Mouse (Mus musculus) embryonic facial prominence, embryonic 10.5 days (tissue): ENCODE data around the gene Trim11. TPM values are rescaled to one million over a fixed set of nuclear protein-coding genes. Genes with fewer than 3 reads are reported as not detected.
A peak's percentile ranks its signal among the peaks of the same experiment; 100 is the strongest.

ENCODE experiments used
- DNase-seq: peaks from one replicate; pipeline ENCODE4 v3.0.0-alpha.2; 2017; ENCODE audit warnings: low spot score
- H3K27ac ChIP-seq: fragments of 300-500 bp; sonication (generic); replicated peaks from 2 replicates; pipeline ENCODE4 v1.5.1; 2016; ENCODE audit warnings: mild to moderate bottlenecking
- H3K27me3 ChIP-seq: fragments of 300-500 bp; sonication (generic); replicated peaks from 2 replicates; pipeline ENCODE4 v1.6.1; 2016; ENCODE audit warnings: low read depth, mild to moderate bottlenecking; ENCODE audit not compliant: poor library complexity, severe bottlenecking
- H3K36me3 ChIP-seq: fragments of 300-500 bp; sonication (generic); replicated peaks from 2 replicates; pipeline ENCODE4 v1.6.1; 2016; ENCODE audit warnings: mild to moderate bottlenecking, moderate library complexity
- H3K4me1 ChIP-seq: fragments of 300-500 bp; sonication (generic); 2 replicates; pipeline ENCODE4 v1.6.1; 2016
- H3K4me3 ChIP-seq: fragments of 300-500 bp; sonication (generic); 2 replicates; pipeline ENCODE4 v1.5.1; 2016; ENCODE audit warnings: mild to moderate bottlenecking, moderate library complexity
- H3K9me3 ChIP-seq: fragments of 300-500 bp; sonication (generic); 2 replicates; pipeline ENCODE4 v1.6.1; 2016; ENCODE audit warnings: mild to moderate bottlenecking
- WGBS: fragments of 180-500 bp; shearing (Covaris S2); methylation state at CpG from one replicate; pipeline ENCODE4 v1.1.7; 2016; 5-methylcytosine and 5-hydroxymethylcytosine counted together
- polyA plus RNA-seq: library from polyadenylated mRNA; unstranded; fragments of >200 nt; fragmentation: Nextera tagmentation; extraction: Ambion mirVana; gene quantifications from 2 replicates; pipeline ENCODE4 v1.2.1, GENCODE M21; 2016

Trim11 gene
- polyA plus RNA-seq, 1 experiment from 2014 or later: 19.1 TPM

- peaks cover 73% of the 10 kb centered on the region for H3K36me3 ChIP-seq
- H3K4me3 ChIP-seq: no peak overlapping the region
- H3K27ac ChIP-seq: no peak overlapping the region
- WGBS: 95% methylated on average over 3 of the region's 3 CpGs
- peaks cover 7% of the 10 kb centered on the region for H3K4me1 ChIP-seq
- no peaks in the 10 kb centered on the region for H3K27me3 ChIP-seq
- DNase-seq: no peak
- H3K9me3 ChIP-seq: no peaks in the 10 kb centered on the region
Measured at GRCm38 (mm10) chr11:58971796-58972195, 6.1 kb upstream of the Trim11 start.

GRCm38 (mm10) chr11:58974414-58974813 lies 3.5 kb upstream of the Trim11 start:
- WGBS: 87% methylated on average over 3 of the region's 3 CpGs
- Histone ChIP-seq H3K4me3 (no peak overlapping the region), H3K27ac (no peak overlapping the region), H3K4me1 (peaks cover 24% of the 10 kb centered on the region), H3K9me3 (no peaks in the 10 kb centered on the region), H3K27me3 (no peaks in the 10 kb centered on the region), H3K36me3 (peaks cover 54% of the 10 kb centered on the region)
- no peak for DNase-seq

DNA sequence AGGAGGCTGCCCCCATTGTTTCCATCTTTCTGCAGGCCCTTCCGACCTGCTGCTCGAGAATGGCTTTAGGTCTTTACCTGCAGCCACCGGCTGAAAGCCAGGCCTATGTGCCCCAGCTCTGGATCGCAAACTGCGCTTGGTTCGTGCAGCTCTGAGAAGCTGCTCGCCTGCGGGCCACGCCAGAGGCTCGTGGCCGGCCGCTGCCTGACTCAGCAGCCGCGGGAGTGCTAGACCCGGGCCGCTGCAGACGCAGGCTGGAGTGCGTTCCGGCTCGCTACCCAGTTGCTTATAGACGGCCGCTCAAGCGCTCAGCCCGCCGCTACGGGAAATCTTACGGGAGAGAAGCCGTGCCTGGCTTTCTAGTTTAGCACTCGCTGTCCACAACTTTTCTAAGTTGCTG lies 743 bp upstream of the Trim11 start:
- under 1% methylated on average over 29 of the region's 29 CpGs for WGBS
- DNase-seq: peak; percentile 50
- Histone ChIP-seq H3K36me3 (peaks cover 38% of the 10 kb centered on the region), H3K4me3 (peak overlapping the region; percentile 93), H3K4me1 (peaks cover 47% of the 10 kb centered on the region), H3K9me3 (no peaks in the 10 kb centered on the region), H3K27ac (peak overlapping the region; percentile 86), H3K27me3 (no peaks in the 10 kb centered on the region)

DNA sequence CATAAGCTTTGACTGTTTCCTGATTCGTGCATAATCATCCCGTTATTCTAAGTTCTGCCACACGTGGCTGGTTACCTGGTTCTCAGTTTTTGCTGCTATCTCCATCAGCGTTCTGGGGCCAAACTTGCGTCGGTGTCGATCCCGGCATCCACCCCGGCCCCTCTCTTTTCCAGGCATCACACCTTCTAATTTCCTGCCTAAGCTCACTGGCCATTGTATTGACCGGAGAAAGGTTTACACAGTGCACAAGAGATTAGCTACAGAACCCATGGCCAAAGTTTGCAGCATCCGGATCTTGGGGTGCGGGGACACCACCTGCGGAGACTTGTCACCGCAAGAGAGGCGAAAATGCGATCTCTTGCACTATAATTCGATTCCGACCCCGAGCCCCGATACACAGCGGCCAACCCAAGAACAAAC lies 276 bp upstream of the Trim11 start:
- Histone ChIP-seq H3K4me3 (peak overlapping the region; percentile 93), H3K9me3 (no peaks in the 10 kb centered on the region), H3K4me1 (peaks cover 48% of the 10 kb centered on the region), H3K27ac (peak overlapping the region; percentile 86), H3K27me3 (no peaks in the 10 kb centered on the region), H3K36me3 (peaks cover 38% of the 10 kb centered on the region)
- no peak for DNase-seq
- WGBS: under 1% methylated on average over 21 of the region's 21 CpGs

DNA sequence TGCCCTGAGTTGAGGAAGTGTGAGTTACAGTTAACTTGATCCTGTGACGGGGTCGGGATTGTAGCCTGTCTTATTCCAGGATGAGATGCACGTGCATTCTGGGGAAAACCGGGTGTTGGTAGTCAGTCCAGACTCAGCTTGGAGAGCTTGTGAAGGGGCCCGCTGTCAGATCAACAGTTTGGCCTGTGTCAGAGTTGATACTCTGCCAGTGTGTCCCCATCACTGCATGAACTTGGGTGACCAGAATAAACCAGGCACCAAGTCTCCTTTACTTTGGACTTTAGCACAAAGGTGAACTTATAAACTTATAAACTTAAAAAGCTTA lies 775 bp downstream of the Trim11 start:
- peak overlapping the region; percentile 86 for H3K27ac ChIP-seq
- H3K36me3 ChIP-seq: peaks cover 47% of the 10 kb centered on the region

GRCm38 (mm10) chr11:58979183-58979582 lies 1.3 kb downstream of the Trim11 start:
- WGBS: 75% methylated on average over 3 of the region's 3 CpGs
- Histone ChIP-seq H3K27me3 (no peaks in the 10 kb centered on the region), H3K36me3 (peaks cover 48% of the 10 kb centered on the region), H3K4me3 (peak overlapping the region; percentile 93), H3K4me1 (peaks cover 48% of the 10 kb centered on the region), H3K9me3 (no peaks in the 10 kb centered on the region), H3K27ac (no peak overlapping the region; the same call in 1 of the 2 replicates)
- no peak for DNase-seq

More for the DNA sequence above, 775 bp downstream of the Trim11 start:
- no peak for DNase-seq
- Histone ChIP-seq H3K9me3 (no peaks in the 10 kb centered on the region), H3K4me3 (peak overlapping the region; percentile 93), H3K4me1 (peaks cover 48% of the 10 kb centered on the region), H3K27me3 (no peaks in the 10 kb centered on the region)
- 3% methylated on average over 5 of the region's 5 CpGs for WGBS

GRCm38 (mm10) chr11:58979661-58980060 lies 1.8 kb downstream of the Trim11 start:
- peaks cover 48% of the 10 kb centered on the region for H3K4me1 ChIP-seq
- H3K27me3 ChIP-seq: no peaks in the 10 kb centered on the region
- peak overlapping the region; percentile 93 for H3K4me3 ChIP-seq
- H3K36me3 ChIP-seq: peaks cover 48% of the 10 kb centered on the region
- no peak overlapping the region; the same call in 1 of the 2 replicates for H3K27ac ChIP-seq
- WGBS: 81% methylated on average over 7 of the region's 7 CpGs
- no peaks in the 10 kb centered on the region for H3K9me3 ChIP-seq
- DNase-seq: no peak

DNA sequence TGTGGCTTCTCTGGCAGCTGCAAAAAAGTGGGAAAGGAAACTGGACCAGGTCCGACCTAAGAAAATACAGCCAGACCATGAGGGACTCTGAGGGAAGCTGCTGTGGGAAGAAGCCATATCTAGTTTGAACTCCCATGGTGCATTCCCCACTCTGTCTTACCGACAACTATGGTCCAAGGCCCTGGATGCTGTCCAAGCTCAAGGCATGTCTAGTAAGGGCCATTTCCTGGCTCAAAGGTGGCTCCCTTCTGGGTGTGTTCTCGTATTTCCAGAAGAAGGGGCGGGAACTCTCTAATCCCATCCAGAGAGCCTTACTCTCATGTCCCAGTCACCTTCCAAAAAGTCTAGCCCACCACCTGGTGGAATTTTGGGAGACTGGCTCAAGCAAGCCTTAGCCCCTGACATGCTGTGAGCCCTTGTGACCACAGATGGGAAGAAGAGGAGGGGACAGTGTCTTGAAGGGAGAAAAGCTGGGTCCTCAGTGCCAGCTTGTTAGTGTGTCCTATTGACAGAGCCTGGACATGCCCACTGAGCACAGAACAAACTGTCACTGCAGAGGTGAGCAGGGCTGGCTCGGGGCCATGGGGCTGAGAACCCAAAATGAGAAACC lies 2.6 kb downstream of the Trim11 start:
- H3K9me3 ChIP-seq: no peaks in the 10 kb centered on the region
- no peak for DNase-seq
- 69% methylated on average over 5 of the region's 5 CpGs for WGBS
- H3K4me3 ChIP-seq: no peak overlapping the region
- H3K27me3 ChIP-seq: no peaks in the 10 kb centered on the region
- no peak overlapping the region for H3K27ac ChIP-seq
- H3K36me3 ChIP-seq: peaks cover 50% of the 10 kb centered on the region
- peaks cover 48% of the 10 kb centered on the region for H3K4me1 ChIP-seq

DNA sequence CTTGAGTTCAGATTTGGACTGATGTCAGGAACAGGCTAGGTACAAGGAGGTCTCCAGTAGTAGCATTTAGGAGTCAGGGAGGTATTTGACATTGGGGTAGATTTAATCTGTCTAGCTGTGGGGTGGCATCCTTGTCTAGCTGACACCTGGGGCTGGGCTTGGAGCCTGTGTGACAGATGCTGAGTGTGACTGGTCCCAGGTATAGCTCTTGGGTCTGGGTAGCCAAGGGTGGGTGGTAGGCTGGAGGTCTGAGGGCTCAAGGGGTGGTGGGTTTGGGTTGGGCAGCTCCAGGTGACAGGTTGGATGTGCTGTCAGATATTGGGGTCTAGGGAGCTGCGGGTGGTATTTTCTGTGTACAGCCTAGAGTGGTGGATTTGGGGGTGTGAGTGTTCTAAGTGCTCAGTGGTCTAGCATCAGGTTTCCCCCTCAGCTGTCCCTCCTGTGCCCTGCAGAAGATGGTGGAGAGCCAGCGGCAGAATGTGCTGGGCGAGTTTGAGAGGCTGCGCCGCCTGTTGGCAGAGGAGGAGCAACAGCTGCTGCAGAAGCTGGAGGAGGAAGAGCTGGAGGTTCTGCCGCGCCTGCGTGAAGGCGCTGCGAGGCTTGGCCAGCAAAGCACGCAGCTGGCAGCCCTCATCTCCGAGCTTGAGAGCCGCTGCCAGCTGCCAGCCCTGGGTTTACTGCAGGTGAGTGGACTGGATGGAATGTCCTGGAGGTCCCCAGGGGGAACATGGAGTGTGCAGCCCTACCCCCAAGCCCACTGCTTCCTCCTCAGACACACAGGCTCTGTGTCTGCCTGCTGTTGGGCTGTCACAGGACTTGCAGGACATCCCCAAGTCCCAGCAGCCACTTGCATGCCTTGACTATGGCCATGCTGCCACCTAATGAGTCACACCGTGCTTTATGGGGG lies 3.9 kb downstream of the Trim11 start:
- 68% methylated on average over 14 of the region's 14 CpGs for WGBS
- Histone ChIP-seq H3K27ac (no peak overlapping the region; the same call in 1 of the 2 replicates), H3K9me3 (no peaks in the 10 kb centered on the region), H3K27me3 (no peaks in the 10 kb centered on the region), H3K4me3 (no peak overlapping the region), H3K4me1 (peaks cover 41% of the 10 kb centered on the region), H3K36me3 (peaks cover 58% of the 10 kb centered on the region)
- DNase-seq: peak; percentile 38

DNA sequence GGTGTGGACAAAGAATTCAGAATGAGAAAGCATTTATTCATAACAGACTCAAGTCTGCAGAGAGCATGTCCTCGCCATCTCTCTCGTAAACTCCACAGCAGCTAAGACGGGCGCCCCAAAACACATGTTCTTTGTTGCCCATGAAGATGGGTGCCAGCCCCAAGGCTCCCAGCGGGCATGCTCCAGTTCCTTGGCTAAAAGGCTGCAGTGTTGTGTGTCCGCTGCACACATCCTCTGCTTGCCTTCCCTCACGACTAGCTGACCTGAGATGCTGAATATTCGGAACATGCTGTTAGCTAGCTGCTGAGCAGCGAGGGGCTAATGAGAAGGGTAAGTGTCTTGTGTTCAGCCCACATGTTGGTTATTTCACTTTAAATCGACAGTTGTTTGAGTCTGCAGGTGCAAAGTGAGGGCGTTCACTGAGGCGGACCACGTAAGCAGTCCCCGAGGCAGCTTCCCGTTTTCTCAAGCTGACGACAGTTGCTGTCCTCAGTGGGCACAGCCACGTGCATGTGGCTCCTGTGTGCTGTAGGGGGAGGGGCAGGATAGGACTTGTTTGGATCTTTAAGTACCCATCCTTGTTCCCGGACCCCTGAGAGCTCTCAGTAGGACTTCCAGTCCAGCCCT lies 4.7 kb downstream of the Trim11 start:
- no peaks in the 10 kb centered on the region for H3K9me3 ChIP-seq
- H3K27ac ChIP-seq: no peak overlapping the region; the same call in 1 of the 2 replicates
- no peaks in the 10 kb centered on the region for H3K27me3 ChIP-seq
- DNase-seq: no peak
- H3K4me3 ChIP-seq: no peak overlapping the region
- peaks cover 36% of the 10 kb centered on the region for H3K4me1 ChIP-seq
- WGBS: 86% methylated on average over 18 of the region's 18 CpGs
- H3K36me3 ChIP-seq: peaks cover 66% of the 10 kb centered on the region

DNA sequence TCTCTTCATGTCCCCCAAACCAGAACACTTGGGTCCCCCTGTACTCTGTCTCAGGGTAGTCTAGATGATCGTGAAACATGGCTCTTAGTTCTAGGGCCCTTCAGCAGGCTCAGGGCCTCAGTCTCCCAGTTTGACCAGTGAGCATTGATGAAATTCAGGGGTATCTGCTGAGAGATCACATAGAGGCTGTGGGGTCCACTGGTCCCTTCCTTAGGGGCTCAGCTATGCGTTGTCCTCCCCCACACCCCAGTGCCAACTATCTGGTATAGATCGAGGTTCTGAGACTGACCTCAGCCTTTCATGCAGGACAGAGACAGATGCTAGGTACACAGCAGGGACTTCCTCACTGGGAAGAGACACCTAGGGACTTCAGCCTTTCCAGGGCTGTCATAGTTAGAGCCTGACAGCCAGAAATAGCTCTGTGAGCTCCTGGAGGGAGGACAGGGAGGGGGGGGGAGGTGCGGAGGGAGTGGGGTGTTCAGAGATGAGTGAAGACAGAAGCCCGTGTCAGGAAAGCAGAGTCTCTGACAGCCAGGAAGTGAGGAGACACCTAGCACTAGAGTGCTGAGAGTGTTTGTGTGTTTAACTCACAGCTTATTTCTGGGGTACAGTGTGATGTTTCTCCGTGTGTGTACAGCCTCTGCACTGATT lies 5.9 kb downstream of the Trim11 start:
- DNase-seq: no peak
- WGBS: 88% methylated on average over 6 of the region's 6 CpGs
- Histone ChIP-seq H3K36me3 (peaks cover 78% of the 10 kb centered on the region), H3K27ac (no peak overlapping the region), H3K4me3 (no peak overlapping the region), H3K4me1 (peaks cover 30% of the 10 kb centered on the region), H3K9me3 (no peaks in the 10 kb centered on the region), H3K27me3 (no peaks in the 10 kb centered on the region)

DNA sequence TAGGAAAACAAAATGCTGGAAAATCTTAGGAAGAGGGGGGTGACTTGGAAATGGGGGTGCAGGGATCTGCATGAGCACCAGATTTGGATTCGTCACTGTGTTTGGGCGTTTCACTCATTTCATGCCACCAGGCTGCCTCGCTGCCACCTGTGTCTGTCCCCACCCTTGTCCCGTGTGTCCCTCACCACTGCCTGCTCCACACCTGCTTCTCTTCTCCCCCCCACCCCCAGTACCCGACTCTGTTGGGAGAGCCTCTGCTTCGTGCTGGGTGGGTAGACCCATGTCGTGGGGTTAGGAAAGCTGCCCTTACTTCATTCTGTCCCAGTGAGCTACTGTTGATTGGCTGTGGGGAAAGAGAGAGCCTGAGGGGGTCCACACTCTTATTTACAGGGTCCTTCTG lies 6.8 kb downstream of the Trim11 start:
- no peaks in the 10 kb centered on the region for H3K27me3 ChIP-seq
- no peaks in the 10 kb centered on the region for H3K9me3 ChIP-seq
- no peak overlapping the region for H3K4me3 ChIP-seq
- peaks cover 22% of the 10 kb centered on the region for H3K4me1 ChIP-seq
- no peak for DNase-seq
- H3K36me3 ChIP-seq: peaks cover 87% of the 10 kb centered on the region
- 92% methylated on average over 7 of the region's 7 CpGs for WGBS
- H3K27ac ChIP-seq: no peak overlapping the region
